Mouse (Mus musculus) olfactory bulb, adult 2 months (tissue): Measurements from ENCODE around the gene Pm20d1. TPM values are rescaled to one million over a fixed set of nuclear protein-coding genes. Genes with fewer than 3 reads are reported as not detected.
A peak's percentile ranks its signal among the peaks of the same experiment; 100 is the strongest.

ENCODE experiments used
- H3K27ac ChIP-seq: fragments of 200-500 bp; 2 replicates; pipeline ENCODE4 v1.5.1; 2012; ENCODE audit warnings: low read depth, low read length; ENCODE audit not compliant: insufficient read depth
- H3K4me1 ChIP-seq: fragments of 200-500 bp; 2 replicates; pipeline ENCODE4 v1.6.1; 2012; ENCODE audit warnings: low read length; ENCODE audit not compliant: control insufficient read depth, insufficient read depth
- H3K4me3 ChIP-seq: fragments of 200-500 bp; 2 replicates; pipeline ENCODE4 v1.5.1; 2012; ENCODE audit warnings: mild to moderate bottlenecking, low read depth, low read length, moderate library complexity; ENCODE audit not compliant: insufficient read depth
- CTCF ChIP-seq: fragments of 200-500 bp; IDR thresholded peaks from 2 replicates; pipeline ENCODE4 v1.5.1; 2012; ENCODE audit warnings: low read depth, mild to moderate bottlenecking, low read length, moderate library complexity; ENCODE audit not compliant: insufficient read depth
- POLR2A ChIP-seq: fragments of 200-500 bp; IDR thresholded peaks from 2 replicates; pipeline ENCODE4 v1.6.1; 2012; ENCODE audit warnings: mild to moderate bottlenecking, low read depth, low read length, moderate library complexity; ENCODE audit not compliant: insufficient read depth
- WGBS: fragments of 180-500 bp; shearing (Covaris S2); methylation state at CpG from one replicate; pipeline ENCODE4 v1.1.7; 2018; 5-methylcytosine and 5-hydroxymethylcytosine counted together
- polyA plus RNA-seq: library from polyadenylated mRNA; stranded (reverse); fragments of >200 nt; gene quantifications from 2 replicates; pipeline ENCODE4 v1.2.4, GENCODE M21; 2012; ENCODE audit warnings: low replicate concordance; ENCODE audit not compliant: missing spikeins, insufficient read depth, insufficient read length

Gene Pm20d1
- polyA plus RNA-seq, 1 experiment, result not detected

DNA sequence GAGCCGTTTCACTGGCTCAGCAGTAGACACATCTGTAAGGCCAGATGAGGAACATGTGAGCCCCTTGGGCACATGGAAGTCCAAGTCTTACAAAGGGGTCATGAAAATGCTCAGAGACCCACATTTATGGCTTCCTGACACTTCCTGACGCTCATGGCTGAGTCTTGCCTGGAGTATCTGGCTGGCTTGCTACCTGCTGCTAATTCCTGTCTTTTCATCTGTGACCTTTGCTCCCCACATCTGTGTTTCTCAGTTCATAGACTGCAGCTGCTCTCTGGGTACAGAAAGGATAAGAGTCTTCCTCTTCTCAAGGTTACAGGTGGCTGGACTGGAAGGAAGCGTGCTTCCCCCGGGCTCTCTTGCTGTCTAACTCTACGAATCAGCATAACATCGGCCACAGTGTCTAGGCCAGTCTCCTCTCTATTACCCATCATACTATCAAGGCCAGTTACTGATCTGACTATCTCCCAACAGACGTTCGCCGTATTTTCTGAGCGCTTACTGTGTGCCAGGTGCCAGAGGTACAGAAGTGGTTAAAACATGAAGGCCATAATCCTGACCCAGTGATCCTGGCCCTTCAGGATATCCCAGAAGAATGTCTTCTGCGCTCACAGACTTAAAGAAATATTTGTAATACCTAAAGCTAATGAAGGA is 27.5 kb downstream of the Pm20d1 start:
- WGBS, result 96% methylated on average over 11 of the region's 11 CpGs
- H3K27ac ChIP-seq, result no peak overlapping the region
- H3K4me3 ChIP-seq, result no peak overlapping the region
- peaks cover 7% of the 10 kb centered on the region for H3K4me1 ChIP-seq
- TF ChIP-seq CTCF (no peak), POLR2A (no peak)

DNA sequence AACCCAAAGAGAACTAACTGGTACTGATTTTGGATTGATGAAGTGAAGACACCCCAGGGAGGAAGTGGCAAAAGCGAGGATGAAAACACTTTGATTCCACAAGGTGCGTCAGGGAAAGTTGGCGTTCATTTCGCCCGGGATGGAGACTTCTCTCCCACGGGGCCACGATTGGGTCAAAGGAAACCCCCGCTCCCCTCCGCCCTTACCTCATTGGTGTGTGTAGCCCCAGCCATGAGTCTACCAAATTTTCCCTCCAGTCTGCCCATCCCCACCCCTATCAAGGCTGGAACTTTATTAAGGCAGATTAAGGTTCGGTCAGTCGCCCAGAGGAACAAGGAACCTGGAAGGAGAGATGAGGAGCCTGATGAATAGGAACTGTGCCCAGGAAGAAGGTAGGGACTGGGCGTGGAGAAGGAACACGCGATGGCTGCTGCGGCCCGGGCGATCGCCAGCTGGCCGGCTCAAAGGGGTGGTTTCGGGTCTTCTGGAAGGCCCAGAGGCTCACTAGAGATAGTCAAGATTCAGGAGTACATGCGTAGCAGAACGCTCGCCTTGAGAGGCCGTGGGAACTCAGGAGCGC is 30.1 kb downstream of the Pm20d1 start, which contains the start of gene Slc41a1:
Gene Slc41a1, plus strand, starts transcription at position 287 of the 580 bp plus-strand sequence.
- Histone ChIP-seq H3K4me3 (peak within 1 kb of the TSS; percentile 73), H3K4me1 (peaks cover 25% of the 10 kb centered on the region), H3K27ac (peak within 1 kb of the TSS; percentile 52)
- TF ChIP-seq POLR2A (no peak), CTCF (no peak)
- WGBS, result 7% methylated on average over 25 of the region's 25 CpGs

DNA sequence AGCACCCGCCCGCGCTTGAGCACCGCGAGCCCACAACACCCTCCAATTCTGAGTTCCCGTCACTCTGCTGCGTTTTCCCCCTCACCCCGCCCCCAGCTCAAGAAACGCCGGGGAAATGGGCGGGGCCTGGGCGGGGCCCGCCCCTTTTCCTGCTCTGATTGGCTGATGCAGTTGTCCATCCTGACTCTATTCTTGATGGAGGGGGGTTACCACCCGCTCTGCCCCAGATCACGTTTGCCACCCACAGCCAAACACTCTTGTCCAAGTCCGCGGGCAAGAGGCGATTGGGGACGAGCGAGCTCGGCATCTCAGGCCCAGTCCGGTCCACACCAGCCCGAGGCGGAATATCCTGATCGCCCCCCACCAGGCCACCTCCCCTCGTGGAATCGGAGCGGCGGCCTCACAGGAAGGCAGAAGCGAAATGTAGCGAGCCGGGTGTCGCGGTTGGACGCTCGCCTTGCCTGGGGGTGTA is 30.6 kb downstream of the Pm20d1 start:
- H3K4me1 ChIP-seq, result peaks cover 29% of the 10 kb centered on the region
- TF ChIP-seq POLR2A (peak; percentile 74), CTCF (no peak)
- peak overlapping the region; percentile 52 for H3K27ac ChIP-seq
- 1% methylated on average over 36 of the region's 36 CpGs for WGBS
- H3K4me3 ChIP-seq, result peak overlapping the region; percentile 73

DNA sequence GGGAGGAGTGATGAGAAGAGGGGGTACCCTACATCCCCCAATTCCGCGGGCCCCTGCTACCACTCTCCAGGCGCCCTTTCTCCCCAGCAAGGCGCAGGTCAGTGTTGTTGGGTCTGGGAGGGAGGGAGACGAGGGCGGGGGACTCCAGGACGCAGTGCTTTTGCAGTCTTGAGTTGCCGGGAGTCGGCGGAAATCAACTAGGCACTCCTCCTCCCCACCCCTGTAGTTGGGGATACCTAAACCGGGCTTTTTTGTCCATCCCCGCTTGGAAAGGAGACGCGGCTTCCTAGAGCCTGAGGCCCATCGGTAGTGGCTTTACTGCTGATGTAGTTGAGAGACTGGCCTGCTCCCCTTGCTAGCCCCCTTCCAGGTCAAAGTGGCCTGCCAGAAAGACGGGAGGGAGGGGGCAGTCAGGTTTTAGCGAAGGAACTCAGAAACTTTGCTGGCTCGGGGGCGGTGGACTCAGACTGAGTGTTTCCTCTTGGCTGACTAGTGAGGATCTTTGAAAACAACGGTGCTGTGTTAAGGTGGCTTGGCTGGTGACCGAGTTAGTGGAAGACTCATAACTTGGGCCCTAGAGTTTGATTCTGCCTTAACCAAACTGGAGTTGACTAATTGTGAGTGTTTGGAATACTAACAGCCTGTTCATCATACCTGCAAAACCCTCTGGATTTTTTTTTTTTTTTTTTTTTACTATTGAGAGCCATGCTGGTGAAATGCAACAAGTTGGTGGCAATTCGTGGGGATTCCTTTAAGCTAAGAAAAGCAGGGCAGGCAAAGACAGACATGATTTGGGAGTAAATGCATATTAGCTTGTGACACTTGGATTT is 31.3 kb downstream of the Pm20d1 start:
- WGBS, result 2% methylated on average over 22 of the region's 22 CpGs
- peak overlapping the region; percentile 52 for H3K27ac ChIP-seq
- TF ChIP-seq CTCF, result no peak
- no peak; the same call in 1 of the 2 replicates for TF ChIP-seq POLR2A
- H3K4me1 ChIP-seq, result peaks cover 34% of the 10 kb centered on the region
- H3K4me3 ChIP-seq, result peak overlapping the region; percentile 73

DNA sequence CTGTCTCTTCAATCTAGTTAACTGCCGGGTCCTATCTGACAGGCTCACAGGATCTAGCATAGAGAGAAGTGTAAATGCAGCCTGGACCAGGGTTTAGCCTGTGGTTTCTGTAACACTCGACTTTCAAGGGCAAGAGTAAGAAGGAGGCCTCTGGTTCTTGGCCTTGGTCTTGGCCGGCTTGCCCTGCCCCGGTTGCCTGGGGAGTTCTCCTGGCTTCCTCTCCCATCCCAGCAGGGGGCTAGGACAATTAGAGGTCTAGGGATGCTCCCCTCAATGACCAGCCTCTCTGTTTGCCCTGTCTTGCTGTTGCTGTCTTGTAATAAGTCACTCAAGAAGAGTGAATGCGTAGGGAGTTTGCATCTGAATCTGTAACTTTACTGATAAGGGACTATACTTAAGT is 32.1 kb downstream of the Pm20d1 start:
- TF ChIP-seq POLR2A (no peak), CTCF (no peak)
- Histone ChIP-seq H3K4me3 (no peak overlapping the region), H3K27ac (no peak overlapping the region), H3K4me1 (peaks cover 34% of the 10 kb centered on the region)
- WGBS, result 46% methylated on average over 5 of the region's 5 CpGs

- no peak overlapping the region for H3K27ac ChIP-seq
- 78% methylated on average over 15 of the region's 15 CpGs for WGBS
These were observed 33.4 kb downstream of the Pm20d1 start for GRCm38 (mm10) chr1:131830561-131830960.

DNA sequence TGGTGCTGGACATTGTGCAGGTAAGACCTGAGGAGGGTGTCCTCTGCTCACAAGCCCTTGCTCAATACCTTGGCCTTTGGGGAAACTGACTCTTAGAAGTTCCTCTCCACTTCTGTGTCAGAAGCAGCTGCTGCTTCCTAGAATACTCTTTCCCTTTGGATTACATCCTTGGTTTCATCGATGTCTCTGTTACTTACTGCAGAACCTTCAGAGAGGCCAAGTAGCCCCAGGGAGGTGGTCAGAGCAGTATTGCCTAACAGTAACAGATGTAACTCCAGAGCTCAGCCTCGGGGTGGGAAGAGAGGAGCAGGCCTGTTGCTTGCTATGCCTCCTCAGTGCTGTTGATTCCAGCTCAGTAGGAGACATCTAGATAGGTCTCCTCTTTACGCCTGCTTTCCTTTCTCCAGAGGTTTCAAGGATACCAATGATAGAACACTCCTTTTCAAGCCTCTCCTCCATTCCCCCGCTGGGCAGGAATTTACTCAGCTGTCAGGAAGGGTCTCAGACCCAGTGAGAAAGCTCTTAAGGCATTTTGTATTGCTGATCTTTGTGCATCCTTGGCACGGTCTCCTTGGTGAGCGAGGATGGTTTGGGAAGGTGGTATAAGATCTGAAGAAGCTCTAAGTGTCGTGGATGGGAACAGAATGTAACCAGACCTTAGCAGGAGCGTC is 33.9 kb downstream of the Pm20d1 start:
- Histone ChIP-seq H3K27ac (no peak overlapping the region), H3K4me1 (peaks cover 38% of the 10 kb centered on the region), H3K4me3 (no peak overlapping the region)
- no peak for TF ChIP-seq CTCF
- no peak for TF ChIP-seq POLR2A
- WGBS, result 79% methylated on average over 8 of the region's 8 CpGs

More at GRCm38 (mm10) chr1:131830561-131830960, 33.4 kb downstream of the Pm20d1 start:
- TF ChIP-seq POLR2A (no peak), CTCF (no peak)
- no peak overlapping the region for H3K4me3 ChIP-seq
- peaks cover 37% of the 10 kb centered on the region for H3K4me1 ChIP-seq

- TF ChIP-seq CTCF (no peak), POLR2A (no peak)
- no peak overlapping the region for H3K4me3 ChIP-seq
- no peak overlapping the region for H3K27ac ChIP-seq
- WGBS, result 90% methylated on average over 3 of the region's 3 CpGs
- H3K4me1 ChIP-seq, result peaks cover 23% of the 10 kb centered on the region
These were observed 39.9 kb downstream of the Pm20d1 start for GRCm38 (mm10) chr1:131837035-131837434.
